Mouse (Mus musculus) thymus, postnatal 10 days (tissue): Measurements from ENCODE around the gene Pard6b.

ENCODE experiments used
- DNase-seq, 2 experiments: peaks; one replicate each; pipeline ENCODE4 v3.0.0; 2021; ENCODE audit warnings: low spot score in 2 of 2

Pard6b gene

GRCm38 (mm10) chr2:168128211-168128859 lies 47.5 kb downstream of the Pard6b start:
- DNase-seq = peak; percentile 81 to 88

- DNase-seq = no peak
Measured at GRCm38 (mm10) chr2:168130046-168130445, 49.2 kb downstream of the Pard6b start.

- no peak for DNase-seq
Measured at GRCm38 (mm10) chr2:168137161-168137560, 56.4 kb downstream of the Pard6b start.

GRCm38 (mm10) chr2:168143794-168144193 lies 63.0 kb downstream of the Pard6b start:
- no peak for DNase-seq

- no peak for DNase-seq
Measured at GRCm38 (mm10) chr2:168145437-168145836, 64.6 kb downstream of the Pard6b start.

GRCm38 (mm10) chr2:168147722-168148432 lies 67.1 kb downstream of the Pard6b start:
- no peak for DNase-seq

- DNase-seq = no peak
Measured at GRCm38 (mm10) chr2:168149241-168149640, 68.4 kb downstream of the Pard6b start.
